Mouse (Mus musculus) embryonic facial prominence, embryonic 15.5 days (tissue): ENCODE measurements around the gene Pigx. TPM values are rescaled to one million over a fixed set of nuclear protein-coding genes. Genes with fewer than 3 reads are reported as not detected.

ENCODE experiments used
- polyA plus RNA-seq: library from polyadenylated mRNA; unstranded; fragments of >200 nt; fragmentation: Nextera tagmentation; extraction: Ambion mirVana; gene quantifications from 2 replicates; pipeline ENCODE4 v1.2.1, GENCODE M21; 2015

Gene Pigx
- polyA plus RNA-seq, 1 experiment from 2014 or later = 87.5 TPM

Other genes starting within 250 kb of the Pigx start
- 3.5 and 5.2 TPM in 2 replicates for gene Meltf, start 220.9 kb downstream of the Pigx start, polyA plus RNA-seq
- gene Pigz, start 165.9 kb downstream of the Pigx start, polyA plus RNA-seq = 0.70 and 1.4 TPM in 2 replicates
- 86.1 and 91.7 TPM in 2 replicates for gene 0610012G03Rik, start 151.2 kb downstream of the Pigx start, polyA plus RNA-seq
- gene Ncbp2, start 151.2 kb downstream of the Pigx start, polyA plus RNA-seq = 112 and 116 TPM in 2 replicates
- gene Senp5, start 96.5 kb downstream of the Pigx start, polyA plus RNA-seq = 12.4 and 13.0 TPM in 2 replicates
- gene Pak2, start 20.4 kb downstream of the Pigx start, polyA plus RNA-seq = 31.6 and 34.7 TPM in 2 replicates
- 27.0 and 29.9 TPM in 2 replicates for gene Cep19, start 60 bp upstream of the Pigx start, polyA plus RNA-seq
- 21.1 and 23.6 TPM in 2 replicates for gene Nrros, start 65.9 kb upstream of the Pigx start, polyA plus RNA-seq
- gene Bex6, start 80.1 kb upstream of the Pigx start, polyA plus RNA-seq = 0.23 and 0.30 TPM in 2 replicates
- gene Fbxo45, start 147.4 kb upstream of the Pigx start, polyA plus RNA-seq = 14.6 and 15.6 TPM in 2 replicates
- gene Wdr53, start 147.5 kb upstream of the Pigx start, polyA plus RNA-seq = 19.6 and 20.8 TPM in 2 replicates
- 0.15 TPM in 1 of 2 replicates, not detected in the other for gene Smco1, start 171.7 kb upstream of the Pigx start, polyA plus RNA-seq
- gene Rnf168, start 177.7 kb upstream of the Pigx start, polyA plus RNA-seq = 28.9 and 34.5 TPM in 2 replicates
- gene Ubxn7, start 232.5 kb upstream of the Pigx start, polyA plus RNA-seq = 22.7 and 25.7 TPM in 2 replicates